Mouse (Mus musculus) embryonic facial prominence, embryonic 10.5 days (tissue): Measurements from ENCODE around the gene Ccn2. TPM values are rescaled to one million over a fixed set of nuclear protein-coding genes. Genes with fewer than 3 reads are reported as not detected.
A peak's percentile ranks its signal among the peaks of the same experiment; 100 is the strongest.

Experiments used
- DNase-seq: peaks from one replicate; pipeline ENCODE4 v3.0.0-alpha.2; 2017; ENCODE audit warnings: low spot score
- H3K27ac ChIP-seq: fragments of 300-500 bp; sonication (generic); replicated peaks from 2 replicates; pipeline ENCODE4 v1.5.1; 2016; ENCODE audit warnings: mild to moderate bottlenecking
- H3K27me3 ChIP-seq: fragments of 300-500 bp; sonication (generic); replicated peaks from 2 replicates; pipeline ENCODE4 v1.6.1; 2016; ENCODE audit warnings: low read depth, mild to moderate bottlenecking; ENCODE audit not compliant: poor library complexity, severe bottlenecking
- H3K36me3 ChIP-seq: fragments of 300-500 bp; sonication (generic); replicated peaks from 2 replicates; pipeline ENCODE4 v1.6.1; 2016; ENCODE audit warnings: mild to moderate bottlenecking, moderate library complexity
- H3K4me1 ChIP-seq: fragments of 300-500 bp; sonication (generic); 2 replicates; pipeline ENCODE4 v1.6.1; 2016
- H3K4me3 ChIP-seq: fragments of 300-500 bp; sonication (generic); 2 replicates; pipeline ENCODE4 v1.5.1; 2016; ENCODE audit warnings: mild to moderate bottlenecking, moderate library complexity
- H3K9me3 ChIP-seq: fragments of 300-500 bp; sonication (generic); 2 replicates; pipeline ENCODE4 v1.6.1; 2016; ENCODE audit warnings: mild to moderate bottlenecking
- WGBS: fragments of 180-500 bp; shearing (Covaris S2); methylation state at CpG from one replicate; pipeline ENCODE4 v1.1.7; 2016; 5-methylcytosine and 5-hydroxymethylcytosine counted together
- polyA plus RNA-seq: library from polyadenylated mRNA; unstranded; fragments of >200 nt; fragmentation: Nextera tagmentation; extraction: Ambion mirVana; gene quantifications from 2 replicates; pipeline ENCODE4 v1.2.1, GENCODE M21; 2016

The Ccn2 gene
- polyA plus RNA-seq, 1 experiment from 2014 or later = 7.9 TPM

DNA sequence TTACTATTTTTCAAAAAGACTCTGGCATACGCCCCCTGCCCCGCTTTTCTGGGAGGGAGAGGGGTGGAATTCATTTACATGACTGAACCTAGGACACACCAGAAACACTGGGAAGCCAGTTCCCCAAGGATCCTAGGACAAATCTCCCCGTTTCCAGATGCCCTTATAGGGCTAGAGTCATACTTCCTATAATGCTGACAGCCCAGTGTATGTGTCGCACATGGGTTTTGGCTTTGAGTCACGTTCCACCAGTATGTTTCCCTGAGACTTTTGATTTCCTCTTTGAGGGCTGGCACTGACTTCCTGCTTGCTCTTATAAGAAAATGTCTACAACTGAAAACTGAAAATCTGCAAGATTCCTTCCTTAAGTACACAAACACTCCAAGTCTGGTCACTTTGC lies 3.5 kb upstream of the Ccn2 start:
- peaks cover 2% of the 10 kb centered on the region; the same call in 1 of the 2 replicates for H3K36me3 ChIP-seq
- DNase-seq = no peak
- H3K4me1 ChIP-seq = peaks cover 52% of the 10 kb centered on the region
- no peak overlapping the region; the same call in 1 of the 2 replicates for H3K27ac ChIP-seq
- 63% methylated on average over 5 of the region's 5 CpGs for WGBS
- no peaks in the 10 kb centered on the region for H3K9me3 ChIP-seq
- H3K27me3 ChIP-seq = no peaks in the 10 kb centered on the region
- H3K4me3 ChIP-seq = no peak overlapping the region

DNA sequence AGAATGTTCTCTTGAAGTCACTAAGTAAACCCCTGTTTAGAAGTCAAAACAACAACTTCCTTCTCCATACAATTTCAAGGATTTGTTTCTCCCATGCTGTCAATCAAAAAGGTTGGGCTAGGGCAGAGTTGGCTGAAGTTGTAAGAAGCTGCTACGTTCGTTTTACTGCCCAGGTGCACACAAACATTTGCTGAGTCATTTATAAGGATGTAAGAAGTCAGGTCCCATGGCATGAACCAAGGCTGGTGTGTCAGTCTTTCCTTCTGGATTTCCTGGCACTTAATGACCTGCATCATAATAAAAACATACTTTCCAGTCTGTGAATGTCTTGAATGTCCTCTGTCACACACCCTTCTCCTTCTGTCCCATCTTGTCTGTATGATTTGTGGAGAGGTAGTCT lies 2.9 kb upstream of the Ccn2 start:
- Histone ChIP-seq H3K27me3 (no peaks in the 10 kb centered on the region), H3K4me3 (no peak overlapping the region), H3K4me1 (peaks cover 57% of the 10 kb centered on the region), H3K36me3 (peaks cover 8% of the 10 kb centered on the region), H3K27ac (no peak overlapping the region), H3K9me3 (no peaks in the 10 kb centered on the region)
- WGBS = 70% methylated on average over 2 of the region's 2 CpGs
- DNase-seq = no peak

DNA sequence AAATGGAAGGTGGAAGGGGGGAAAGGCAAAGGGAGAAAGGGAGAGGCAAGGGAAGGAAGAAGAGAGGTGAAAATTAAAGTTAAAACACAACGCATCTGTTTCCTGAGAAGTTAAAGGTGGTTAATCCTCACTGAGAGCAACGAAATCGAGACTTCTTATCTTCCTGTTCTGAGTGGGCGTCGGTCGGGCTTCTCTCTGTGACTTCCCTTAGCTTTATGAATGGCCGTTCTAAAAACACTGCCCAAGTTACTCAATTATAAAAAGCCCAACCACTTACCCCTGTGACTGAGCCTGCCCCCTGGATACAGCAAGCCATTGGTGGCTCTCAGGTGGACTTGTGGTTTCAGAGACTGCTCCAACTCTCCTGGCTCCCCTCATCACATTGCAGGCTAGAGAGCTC lies 2.3 kb upstream of the Ccn2 start:
- H3K27ac ChIP-seq = peak overlapping the region; percentile 57; the same call in 1 of the 2 replicates
- H3K9me3 ChIP-seq = no peaks in the 10 kb centered on the region

DNA sequence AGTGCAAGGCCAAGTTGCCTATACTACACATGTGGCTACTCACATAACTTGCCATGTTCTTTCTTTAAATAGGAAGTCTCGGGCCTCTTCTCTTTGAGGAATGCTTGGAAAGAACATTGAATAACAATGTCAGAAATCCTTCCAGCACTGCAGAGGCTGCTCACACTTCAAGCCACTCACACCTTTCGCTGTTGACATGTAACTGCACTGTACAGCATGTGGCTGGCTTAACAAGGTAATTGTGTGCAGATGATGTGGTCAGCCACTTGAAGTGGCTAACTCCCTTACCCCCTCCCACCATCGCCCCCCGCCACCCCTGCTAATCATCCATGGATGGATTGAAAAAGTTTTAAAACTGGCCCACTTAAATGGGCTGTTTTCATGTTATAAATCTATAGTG lies 1.7 kb upstream of the Ccn2 start:
- no peak overlapping the region; the same call in 1 of the 2 replicates for H3K27ac ChIP-seq
- DNase-seq = peak; percentile 38
- WGBS = 52% methylated on average over 4 of the region's 4 CpGs
- H3K4me3 ChIP-seq = 0 out of 2 replicates have a peak overlapping the region, but pooled peaks have one; percentile 5
- H3K27me3 ChIP-seq = no peaks in the 10 kb centered on the region
- peaks cover 13% of the 10 kb centered on the region for H3K36me3 ChIP-seq
- H3K4me1 ChIP-seq = peaks cover 64% of the 10 kb centered on the region
- H3K9me3 ChIP-seq = no peaks in the 10 kb centered on the region

More for the DNA sequence above, 2.3 kb upstream of the Ccn2 start:
- H3K27me3 ChIP-seq = no peaks in the 10 kb centered on the region
- H3K4me1 ChIP-seq = peaks cover 64% of the 10 kb centered on the region
- no peak overlapping the region for H3K4me3 ChIP-seq
- 72% methylated on average over 7 of the region's 7 CpGs for WGBS
- DNase-seq = no peak
- H3K36me3 ChIP-seq = peaks cover 13% of the 10 kb centered on the region

DNA sequence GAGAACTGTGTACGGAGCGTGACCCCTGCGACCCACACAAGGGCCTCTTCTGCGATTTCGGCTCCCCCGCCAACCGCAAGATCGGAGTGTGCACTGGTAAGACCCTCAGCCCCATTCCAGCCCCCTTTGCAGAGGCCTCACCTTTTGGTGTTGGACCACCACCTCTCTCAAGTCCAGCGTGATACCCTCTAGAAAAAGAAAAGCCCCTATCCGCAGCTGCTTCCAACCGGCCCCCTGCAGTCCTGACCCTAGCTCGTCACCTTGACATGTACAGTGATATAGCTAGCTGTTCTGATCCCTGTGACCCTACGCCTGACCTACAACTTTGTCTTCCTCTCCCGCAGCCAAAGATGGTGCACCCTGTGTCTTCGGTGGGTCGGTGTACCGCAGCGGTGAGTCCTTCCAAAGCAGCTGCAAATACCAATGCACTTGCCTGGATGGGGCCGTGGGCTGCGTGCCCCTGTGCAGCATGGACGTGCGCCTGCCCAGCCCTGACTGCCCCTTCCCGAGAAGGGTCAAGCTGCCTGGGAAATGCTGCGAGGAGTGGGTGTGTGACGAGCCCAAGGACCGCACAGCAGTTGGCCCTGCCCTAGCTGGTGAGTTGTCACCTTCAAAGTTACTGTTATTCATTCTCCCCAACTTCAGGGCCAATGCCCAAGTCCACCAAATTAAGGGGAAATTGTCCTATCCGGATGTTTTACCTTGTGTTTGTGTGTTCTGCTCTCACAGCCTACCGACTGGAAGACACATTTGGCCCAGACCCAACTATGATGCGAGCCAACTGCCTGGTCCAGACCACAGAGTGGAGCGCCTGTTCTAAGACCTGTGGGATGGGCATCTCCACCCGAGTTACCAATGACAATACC lies 994 bp downstream of the Ccn2 start:
- Histone ChIP-seq H3K9me3 (no peaks in the 10 kb centered on the region), H3K4me1 (peaks cover 63% of the 10 kb centered on the region), H3K27ac (peak overlapping the region; percentile 95), H3K36me3 (peaks cover 16% of the 10 kb centered on the region), H3K27me3 (no peaks in the 10 kb centered on the region), H3K4me3 (peak overlapping the region; percentile 83)
- WGBS = 13% methylated on average over 31 of the region's 31 CpGs
- DNase-seq = peak; percentile 41

DNA sequence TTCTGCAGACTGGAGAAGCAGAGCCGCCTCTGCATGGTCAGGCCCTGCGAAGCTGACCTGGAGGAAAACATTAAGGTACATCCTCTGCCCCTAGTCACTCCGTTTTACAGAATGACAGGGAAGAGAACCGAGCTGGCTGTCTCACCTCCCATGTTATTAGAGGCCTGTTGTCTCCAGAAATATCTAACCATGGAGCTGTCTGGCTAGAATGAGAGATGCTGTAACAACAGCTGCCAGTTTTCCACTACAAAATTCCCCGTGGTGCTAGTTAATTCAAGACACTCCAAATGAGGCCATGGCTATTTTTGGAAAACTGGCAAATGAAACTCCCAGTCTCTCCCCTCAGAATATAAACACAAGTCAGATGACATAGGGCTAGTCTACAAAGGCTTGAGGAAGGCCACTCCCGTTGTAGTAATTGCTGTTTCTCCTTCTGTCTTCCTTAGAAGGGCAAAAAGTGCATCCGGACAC lies 1.7 kb downstream of the Ccn2 start:
- 56% methylated on average over 7 of the region's 7 CpGs for WGBS
- Histone ChIP-seq H3K27me3 (no peaks in the 10 kb centered on the region), H3K9me3 (no peaks in the 10 kb centered on the region), H3K36me3 (peaks cover 16% of the 10 kb centered on the region), H3K27ac (peak overlapping the region; percentile 7; the same call in 1 of the 2 replicates), H3K4me1 (peaks cover 57% of the 10 kb centered on the region), H3K4me3 (peak overlapping the region; percentile 83)
- no peak for DNase-seq

DNA sequence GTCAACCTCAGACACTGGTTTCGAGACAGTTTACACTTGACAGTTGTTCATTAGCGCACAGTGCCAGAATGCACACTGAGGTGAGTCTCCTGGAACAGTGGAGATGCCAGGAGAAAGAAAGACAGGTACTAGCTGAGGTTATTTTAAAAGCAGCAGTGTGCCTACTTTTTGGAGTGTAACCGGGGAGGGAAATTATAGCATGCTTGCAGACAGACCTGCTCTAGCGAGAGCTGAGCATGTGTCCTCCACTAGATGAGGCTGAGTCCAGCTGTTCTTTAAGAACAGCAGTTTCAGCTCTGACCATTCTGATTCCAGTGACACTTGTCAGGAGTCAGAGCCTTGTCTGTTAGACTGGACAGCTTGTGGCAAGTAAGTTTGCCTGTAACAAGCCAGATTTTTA lies 2.5 kb downstream of the Ccn2 start:
- H3K27ac ChIP-seq = no peak overlapping the region
- peaks cover 16% of the 10 kb centered on the region for H3K36me3 ChIP-seq
- no peaks in the 10 kb centered on the region for H3K27me3 ChIP-seq
- peak overlapping the region; percentile 83; the same call in 1 of the 2 replicates for H3K4me3 ChIP-seq
- peaks cover 50% of the 10 kb centered on the region for H3K4me1 ChIP-seq
- H3K9me3 ChIP-seq = no peaks in the 10 kb centered on the region
- WGBS = 89% methylated on average over 4 of the region's 4 CpGs
- no peak for DNase-seq

DNA sequence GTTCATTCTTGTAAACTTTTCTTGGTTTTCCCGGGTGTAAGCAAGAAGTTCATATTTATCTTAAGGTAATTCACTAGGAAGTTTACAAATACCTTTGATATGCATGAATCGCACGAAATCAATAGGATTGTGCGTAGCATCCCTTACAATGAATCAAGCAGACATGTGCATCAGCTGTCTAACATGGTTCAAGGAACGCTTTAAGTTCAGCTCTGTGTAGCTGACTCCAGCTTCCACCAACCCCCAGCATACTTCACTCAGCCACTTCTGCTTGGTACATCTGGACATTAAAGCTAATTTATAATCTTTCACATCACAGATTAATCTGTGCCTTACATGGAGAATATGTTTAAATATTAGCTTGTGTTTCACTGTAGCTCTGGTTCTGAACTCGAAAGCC lies 3.5 kb downstream of the Ccn2 start:
- WGBS = 92% methylated on average over 6 of the region's 6 CpGs
- Histone ChIP-seq H3K36me3 (peaks cover 16% of the 10 kb centered on the region), H3K4me3 (no peak overlapping the region), H3K27me3 (no peaks in the 10 kb centered on the region), H3K4me1 (peaks cover 41% of the 10 kb centered on the region), H3K9me3 (no peaks in the 10 kb centered on the region), H3K27ac (no peak overlapping the region)
- DNase-seq = no peak

DNA sequence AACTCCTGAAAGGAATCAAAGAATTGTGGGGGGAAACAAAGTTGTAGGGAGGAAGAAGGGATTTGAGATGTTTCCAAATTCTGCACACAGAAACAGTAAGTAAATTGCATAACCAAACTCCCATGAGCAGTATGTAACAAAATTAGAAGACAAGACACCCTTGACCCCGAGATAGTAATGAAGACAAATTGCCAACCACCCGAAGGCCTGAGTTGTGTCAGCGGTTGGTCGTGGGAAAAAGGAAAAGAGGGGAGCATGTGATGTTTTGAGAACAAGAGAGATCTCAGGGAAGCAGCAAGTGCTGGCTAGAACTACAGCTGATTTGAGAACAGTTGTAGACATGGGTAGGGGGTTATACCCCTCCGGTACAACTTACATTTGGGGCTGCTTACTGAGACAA lies 4.6 kb downstream of the Ccn2 start:
- Histone ChIP-seq H3K4me3 (no peak overlapping the region), H3K4me1 (peaks cover 30% of the 10 kb centered on the region), H3K36me3 (peaks cover 16% of the 10 kb centered on the region), H3K9me3 (no peaks in the 10 kb centered on the region), H3K27ac (no peak overlapping the region), H3K27me3 (no peaks in the 10 kb centered on the region)
- 82% methylated on average over 5 of the region's 5 CpGs for WGBS
- DNase-seq = no peak

DNA sequence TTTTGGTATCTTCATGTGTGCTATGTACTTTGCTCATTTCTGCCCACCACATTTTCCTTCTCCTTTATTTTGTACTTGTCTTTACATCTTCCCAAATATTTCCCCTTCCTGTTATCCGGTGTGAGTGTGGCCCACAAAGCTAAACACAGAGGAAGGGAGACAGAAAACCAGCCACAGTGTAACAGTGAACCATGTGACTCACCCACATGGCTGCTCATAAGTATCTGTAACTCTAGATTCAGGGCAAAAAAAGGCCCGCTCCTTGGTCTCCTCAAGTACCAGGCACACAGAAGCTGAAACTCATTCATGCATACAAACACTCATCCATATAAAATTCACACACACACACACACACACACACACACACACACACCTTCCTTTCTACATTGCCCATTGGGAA lies 7.8 kb downstream of the Ccn2 start:
- Histone ChIP-seq H3K9me3 (no peaks in the 10 kb centered on the region), H3K4me3 (no peak overlapping the region), H3K4me1 (no peaks in the 10 kb centered on the region), H3K36me3 (0 out of 2 replicates have a peak, but pooled peaks cover 3% of the 10 kb centered on the region), H3K27ac (no peak overlapping the region), H3K27me3 (no peaks in the 10 kb centered on the region)
- no peak for DNase-seq
- WGBS = 81% methylated on average over 2 of the region's 2 CpGs

DNA sequence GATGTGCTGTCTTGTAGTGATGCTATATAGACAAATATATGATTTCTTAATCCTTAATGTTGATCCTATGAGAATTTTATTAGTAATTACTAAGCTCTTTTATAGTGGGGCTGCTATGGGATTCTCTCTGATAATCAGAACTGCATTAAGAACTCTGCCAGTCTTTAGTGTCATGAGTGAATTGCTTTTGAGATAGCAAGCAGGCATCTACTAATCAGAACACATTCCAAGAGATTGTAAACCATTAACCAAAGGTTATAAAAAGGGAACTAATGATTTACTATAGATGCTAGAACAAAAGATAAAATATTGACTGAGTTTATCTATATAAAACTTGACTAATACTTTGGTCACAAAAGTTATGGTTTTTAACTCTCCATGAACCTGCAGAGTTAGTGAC lies 8.5 kb downstream of the Ccn2 start:
- Histone ChIP-seq H3K27me3 (no peaks in the 10 kb centered on the region), H3K36me3 (0 out of 2 replicates have a peak, but pooled peaks cover 2% of the 10 kb centered on the region), H3K27ac (no peak overlapping the region), H3K4me3 (no peak overlapping the region), H3K9me3 (no peaks in the 10 kb centered on the region), H3K4me1 (no peaks in the 10 kb centered on the region)
- DNase-seq = no peak

DNA sequence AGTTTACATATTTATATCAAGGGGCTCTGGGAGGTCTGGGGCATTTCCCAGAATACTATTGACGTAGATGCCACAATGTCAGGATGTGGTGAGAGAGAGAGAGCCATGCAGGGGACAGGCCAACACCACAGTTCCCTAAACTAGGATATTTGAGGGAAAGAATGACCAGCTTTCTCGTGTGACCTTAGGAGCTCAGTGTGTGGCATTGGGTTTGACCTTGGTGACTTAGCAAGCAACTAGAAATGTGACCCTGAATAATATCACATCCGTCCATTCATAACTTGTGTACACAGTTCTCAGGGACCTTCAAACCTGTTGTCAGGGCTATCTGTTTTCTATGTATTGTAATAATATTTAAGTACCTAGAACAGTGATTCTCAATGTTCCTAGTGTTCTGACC lies 13.9 kb downstream of the Ccn2 start:
- no peaks in the 10 kb centered on the region for H3K27me3 ChIP-seq
- no peak overlapping the region for H3K27ac ChIP-seq
- DNase-seq = no peak
- no peaks in the 10 kb centered on the region for H3K4me1 ChIP-seq
- 86% methylated on average over 3 of the region's 3 CpGs for WGBS
- no peaks in the 10 kb centered on the region for H3K9me3 ChIP-seq
- H3K36me3 ChIP-seq = no peaks in the 10 kb centered on the region
- no peak overlapping the region for H3K4me3 ChIP-seq

DNA sequence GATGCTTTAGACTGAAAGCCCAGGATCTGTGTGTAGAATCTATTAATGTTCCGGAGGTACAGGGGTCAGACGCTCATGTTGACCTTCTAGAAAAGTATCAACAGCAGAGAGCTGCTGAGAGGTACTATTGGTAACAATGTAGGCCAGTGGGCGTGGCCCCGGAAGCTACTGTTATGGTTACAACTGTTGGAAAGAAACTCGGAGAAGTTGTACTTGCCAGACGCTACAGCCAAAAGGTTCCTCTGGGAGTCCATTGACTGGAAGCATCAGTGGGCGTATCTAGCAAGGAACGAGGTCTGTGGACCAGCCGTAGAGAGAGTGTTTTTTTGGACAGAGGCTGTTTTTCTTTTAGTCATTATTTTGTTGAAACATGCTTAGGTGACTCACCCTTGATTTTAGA lies 14.5 kb downstream of the Ccn2 start:
- Histone ChIP-seq H3K4me3 (no peak overlapping the region), H3K27ac (no peak overlapping the region), H3K4me1 (no peaks in the 10 kb centered on the region), H3K36me3 (no peaks in the 10 kb centered on the region), H3K27me3 (no peaks in the 10 kb centered on the region), H3K9me3 (no peaks in the 10 kb centered on the region)
- no peak for DNase-seq
- 90% methylated on average over 9 of the region's 9 CpGs for WGBS
